10 mouse cellular contexts compared by ENCODE assay signal in genomic region chr10:127872484-127872883, GRCm38 (mm10). TPM values are rescaled to one million over a fixed set of nuclear protein-coding genes. Genes with fewer than 3 reads are reported as not detected.
A peak's percentile ranks its signal among the peaks of the same experiment; 100 is the strongest.
DNase-seq lines count a peak whose midpoint lies in the region; ATAC-seq and TF ChIP-seq lines count a peak whose summit lies in the region.
"Had no signal": no experiment of that assay in that cellular context is flagged by ENCODE, and none has a peak within 500 bp of the region (broad histone marks: within the 10 kb centered on the region; RNA-seq: fewer than 3 reads in every experiment).

No protein-coding gene starts in this region.

- peak; percentile 4 to 6 for DNase-seq in heart, adult 18-20 months
- DNase-seq in lung, postnatal 0 days (ENCODE audit: low spot score): peak; percentile 25
- no peak for DNase-seq in lung, postnatal 4 days
- DNase-seq in adrenal gland, postnatal 14 days: peak; percentile 19
- DNase-seq in heart, postnatal 36 days: no peak
- no peak for DNase-seq in frontal cortex, postnatal 10 days (ENCODE audit: low spot score in 2 of 2)

- no peak for ATAC-seq in heart, embryonic 11.5 days (replicated peaks; ENCODE audit: insufficient number of reproducible peaks, low FRiP score, low TSS enrichment)
- ATAC-seq in lung, postnatal 0 days: no peak

- H3K36me3 ChIP-seq in heart, embryonic 11.5 days (ENCODE audit: control insufficient read depth, insufficient read depth, low read length): no peaks in the 10 kb centered on the region
- no peaks in the 10 kb centered on the region for H3K36me3 ChIP-seq in lung, postnatal 0 days (ENCODE audit: insufficient read depth, low read length)
- no peaks in the 10 kb centered on the region for H3K36me3 ChIP-seq in small intestine, adult 2 months (ENCODE audit: control insufficient read depth, insufficient read depth, low read length)

- peak; percentile 68 for TF ChIP-seq CTCF in lung, postnatal 0 days (IDR thresholded peaks at IDR 0.05)
- TF ChIP-seq CTCF in small intestine, adult 2 months (IDR thresholded peaks at IDR 0.05; ENCODE audit: extremely low read depth, insufficient read length, insufficient replicate concordance, low read depth, low read length): peak; percentile 40; the same call in 1 of the 2 replicates

- H3K27ac ChIP-seq in heart, embryonic 11.5 days (ENCODE audit: low read depth, low read length): no peak overlapping the region
- no peak overlapping the region for H3K27ac ChIP-seq in lung, postnatal 0 days (ENCODE audit: low read length)
- H3K27ac ChIP-seq in small intestine, adult 2 months (ENCODE audit: insufficient read depth, low read depth, low read length): no peak overlapping the region

- no peak for TF ChIP-seq EP300 in lung, postnatal 0 days (IDR thresholded peaks at IDR 0.05)

- no peaks in the 10 kb centered on the region for H3K4me1 ChIP-seq in heart, embryonic 11.5 days (ENCODE audit: control insufficient read depth, insufficient read depth, low read length)
- no peaks in the 10 kb centered on the region for H3K4me1 ChIP-seq in lung, postnatal 0 days (ENCODE audit: insufficient read depth, low read depth, low read length)
- H3K4me1 ChIP-seq in small intestine, adult 2 months (ENCODE audit: control insufficient read depth, insufficient read depth, insufficient read length, low read length): peaks cover 3% of the 10 kb centered on the region; the same call in 1 of the 2 replicates

- no peak overlapping the region for H3K4me3 ChIP-seq in heart, embryonic 11.5 days (ENCODE audit: low read depth, low read length)
- no peak overlapping the region for H3K4me3 ChIP-seq in lung, postnatal 0 days (ENCODE audit: low read depth, low read length)
- no peak overlapping the region for H3K4me3 ChIP-seq in small intestine, adult 2 months (ENCODE audit: low read depth, low read length)

- 60% methylated on average over 4 of the region's 4 CpGs for WGBS in heart, embryonic 11.5 days (ENCODE audit: insufficient replicate concordance)
- 64% methylated on average over 4 of the region's 4 CpGs for WGBS in lung, postnatal 0 days
- WGBS in small intestine, adult 2 months: 74% methylated on average over 4 of the region's 4 CpGs

- H3K4me2 ChIP-seq in heart, embryonic 11.5 days: no peak overlapping the region
- H3K4me2 ChIP-seq in lung, postnatal 0 days (replicated peaks; ENCODE audit: low read depth, low read length): no peak overlapping the region
- H3K4me2 ChIP-seq: midbrain, embryonic 11.5 days had no signal

- intact Hi-C loops in heart, postnatal 36 days (cut with DNase I): no loop called here

- no peaks in the 10 kb centered on the region for H3K27me3 ChIP-seq in heart, embryonic 11.5 days (ENCODE audit: control insufficient read depth, insufficient read depth, low read length)
- H3K27me3 ChIP-seq in lung, postnatal 0 days (replicated peaks; ENCODE audit: insufficient read depth, low read length): no peaks in the 10 kb centered on the region
- H3K27me3 ChIP-seq in small intestine, adult 2 months (ENCODE audit: control insufficient read depth, insufficient read depth, low read length): no peaks in the 10 kb centered on the region

- H3K9me3 ChIP-seq in heart, embryonic 11.5 days (replicated peaks; ENCODE audit: control insufficient read depth, low read length): peaks cover 2% of the 10 kb centered on the region; the same call in 1 of the 2 replicates
- no peaks in the 10 kb centered on the region for H3K9me3 ChIP-seq in lung, postnatal 0 days (ENCODE audit: low read length)

- no peak for TF ChIP-seq POLR2A in small intestine, adult 2 months (IDR thresholded peaks at IDR 0.05; ENCODE audit: low read depth, low read length)

- no peak overlapping the region for H3K9ac ChIP-seq in heart, embryonic 11.5 days (ENCODE audit: low read depth, low read length)
- no peak overlapping the region for H3K9ac ChIP-seq in lung, postnatal 0 days (replicated peaks; ENCODE audit: low read depth)

RNA-seq across cellular contexts. Expression of gene Rdh16f2, which starts 6.2 kb away (rescaled TPM):
- not detected for total RNA-seq in heart, adult 18-20 months (2021)
- polyA plus RNA-seq in heart, embryonic 11.5 days (2014; fragmentation: Nextera tagmentation; extraction: Ambion mirVana): not detected in 2 replicates
- polyA plus RNA-seq in lung, postnatal 0 days (2015; fragmentation: Nextera tagmentation; extraction: Ambion mirVana): not detected in 2 replicates
- 1.4 TPM in 1 of 2 replicates, not detected in the other for total RNA-seq in adrenal gland, postnatal 14 days (2021)
- 2.1 and 3.6 TPM in 2 replicates for polyA plus RNA-seq in small intestine, adult 2 months (2012; rRNA removed)
- total RNA-seq in heart, postnatal 36 days (2021): not detected
- total RNA-seq: layer of hippocampus, adult 18-20 months had no signal
- polyA plus RNA-seq: midbrain, embryonic 11.5 days had no signal

RNA-seq across cellular contexts. Expression of gene Rdh7, which starts 16.1 kb away (rescaled TPM):
- not detected for total RNA-seq in heart, adult 18-20 months (2021)
- not detected in 2 replicates for polyA plus RNA-seq in heart, embryonic 11.5 days (2014; fragmentation: Nextera tagmentation; extraction: Ambion mirVana)
- not detected in 2 replicates for polyA plus RNA-seq in lung, postnatal 0 days (2015; fragmentation: Nextera tagmentation; extraction: Ambion mirVana)
- total RNA-seq in adrenal gland, postnatal 14 days (2021): 3.9 and 81.0 TPM in 2 replicates
- 30.9 and 73.0 TPM in 2 replicates for polyA plus RNA-seq in small intestine, adult 2 months (2012; rRNA removed)
- not detected for total RNA-seq in heart, postnatal 36 days (2021)
- total RNA-seq: layer of hippocampus, adult 18-20 months had no signal
- polyA plus RNA-seq: midbrain, embryonic 11.5 days had no signal

RNA-seq across cellular contexts. Expression of gene Rdh19, which starts 22.8 kb away (rescaled TPM):
- not detected for total RNA-seq in heart, adult 18-20 months (2021)
- polyA plus RNA-seq in heart, embryonic 11.5 days (2014; fragmentation: Nextera tagmentation; extraction: Ambion mirVana): not detected in 2 replicates
- polyA plus RNA-seq in lung, postnatal 0 days (2015; fragmentation: Nextera tagmentation; extraction: Ambion mirVana): not detected in 2 replicates
- total RNA-seq in adrenal gland, postnatal 14 days (2021): not detected in 2 replicates
- not detected in 2 replicates for polyA plus RNA-seq in small intestine, adult 2 months (2012; rRNA removed)
- total RNA-seq in heart, postnatal 36 days (2021): not detected
- total RNA-seq: layer of hippocampus, adult 18-20 months had no signal
- polyA plus RNA-seq: midbrain, embryonic 11.5 days had no signal

RNA-seq across cellular contexts. Expression of gene Sdr9c7, which starts 25.8 kb away (rescaled TPM):
- total RNA-seq in heart, adult 18-20 months (2021): not detected
- not detected in 2 replicates for polyA plus RNA-seq in heart, embryonic 11.5 days (2014; fragmentation: Nextera tagmentation; extraction: Ambion mirVana)
- polyA plus RNA-seq in lung, postnatal 0 days (2015; fragmentation: Nextera tagmentation; extraction: Ambion mirVana): not detected in 2 replicates
- 0.56 and 1.7 TPM in 2 replicates for total RNA-seq in adrenal gland, postnatal 14 days (2021)
- polyA plus RNA-seq in small intestine, adult 2 months (2012; rRNA removed): 0.70 TPM in 1 of 2 replicates, not detected in the other
- total RNA-seq in heart, postnatal 36 days (2021): not detected
- total RNA-seq: layer of hippocampus, adult 18-20 months had no signal
- polyA plus RNA-seq: midbrain, embryonic 11.5 days had no signal

Comparison
In these comparisons a context has a peak if more than half of its experiments do, and no peak if none do; other contexts are left out.
1. DNase-seq: peak in heart, adult 18-20 months (2 of 2), lung, postnatal 0 days (single experiment) and adrenal gland, postnatal 14 days (single experiment); none in lung, postnatal 4 days (0 of 2), heart, postnatal 36 days (0 of 2) and frontal cortex, postnatal 10 days (0 of 2).